Mouse (Mus musculus) cortical plate, adult 2 months (tissue): Measurements from ENCODE around the gene Erc2.

Source experiments
- CTCF ChIP-seq: fragments of 200-500 bp; IDR thresholded peaks from 2 replicates; pipeline ENCODE4 v1.5.1; 2011; ENCODE audit warnings: mild to moderate bottlenecking, control low read depth, low read length; ENCODE audit not compliant: insufficient read depth; ENCODE audit errors: extremely low read depth
- POLR2A ChIP-seq: fragments of 200-500 bp; IDR thresholded peaks from 2 replicates; pipeline ENCODE4 v1.6.1; 2011; ENCODE audit warnings: mild to moderate bottlenecking, low read length, control low read depth; ENCODE audit not compliant: insufficient read depth; ENCODE audit errors: extremely low read depth

DNA sequence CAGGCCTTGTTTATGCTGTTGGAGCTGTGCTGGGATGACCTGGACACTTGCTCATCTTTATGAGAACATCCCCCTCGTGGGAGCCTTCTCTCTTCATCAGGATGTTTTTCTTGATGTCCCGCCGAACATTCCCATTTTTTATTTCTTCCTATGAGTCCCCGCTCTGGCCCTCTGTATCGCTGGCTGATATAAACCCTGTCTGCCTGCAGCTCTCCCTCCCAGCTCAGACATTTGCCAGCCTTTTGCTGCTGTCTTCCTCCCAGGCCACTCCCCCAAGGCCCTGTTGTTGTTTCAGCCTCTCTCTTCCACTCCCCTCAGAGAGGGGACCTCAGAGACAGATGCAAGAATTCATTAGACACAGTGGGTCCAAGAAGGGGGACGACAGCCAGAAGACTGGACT, 823.5 kb downstream of the Erc2 start:
- TF ChIP-seq POLR2A, result no peak
- no peak for TF ChIP-seq CTCF
